Mouse (Mus musculus) ovary, adult 18-20 months (tissue): ENCODE data around the gene Pcp4l1.
A peak's percentile ranks its signal among the peaks of the same experiment; 100 is the strongest.
"Not testable (repeated sequence)": the region's sequence is repeated elsewhere in the genome, so short reads cannot be mapped to it uniquely, and the experiment has no call there.

Source experiments
- DNase-seq: peaks from one replicate; pipeline ENCODE4 v3.0.0; 2022; ENCODE audit warnings: low spot score, mixed read lengths

The Pcp4l1 gene

GRCm38 (mm10) chr1:171187851-171188700, 8.0 kb downstream of the Pcp4l1 start:
- DNase-seq = no peak

- DNase-seq = no peak
Observed at GRCm38 (mm10) chr1:171185655-171186054, 10.4 kb downstream of the Pcp4l1 start.

GRCm38 (mm10) chr1:171184314-171184713, 11.8 kb downstream of the Pcp4l1 start:
- no peak for DNase-seq

- DNase-seq = no peak
Observed at GRCm38 (mm10) chr1:171183620-171184019, 12.4 kb downstream of the Pcp4l1 start.

GRCm38 (mm10) chr1:171183025-171183424, 13.0 kb downstream of the Pcp4l1 start:
- DNase-seq = no peak

- no peak for DNase-seq
Observed at GRCm38 (mm10) chr1:171179487-171180171, 16.4 kb downstream of the Pcp4l1 start.

- DNase-seq = no peak
Observed at GRCm38 (mm10) chr1:171172779-171173178, 23.3 kb downstream of the Pcp4l1 start.

GRCm38 (mm10) chr1:171171138-171171537, 24.9 kb downstream of the Pcp4l1 start:
- DNase-seq = no peak

- no peak for DNase-seq
Observed at GRCm38 (mm10) chr1:171169913-171170312, 26.2 kb downstream of the Pcp4l1 start.

GRCm38 (mm10) chr1:171168906-171169305, 27.2 kb downstream of the Pcp4l1 start:
- no peak for DNase-seq

GRCm38 (mm10) chr1:171165629-171166345, 30.3 kb downstream of the Pcp4l1 start:
- DNase-seq = no peak

GRCm38 (mm10) chr1:171164258-171164657, 31.8 kb downstream of the Pcp4l1 start:
- no peak for DNase-seq

- peak; percentile 31 for DNase-seq
Observed at GRCm38 (mm10) chr1:171162526-171162925, 33.5 kb downstream of the Pcp4l1 start.

- DNase-seq = peak; percentile 17
Observed at GRCm38 (mm10) chr1:171159485-171159975, 36.5 kb downstream of the Pcp4l1 start.

GRCm38 (mm10) chr1:171157965-171158364, 38.1 kb downstream of the Pcp4l1 start:
- no peak for DNase-seq

GRCm38 (mm10) chr1:171156644-171157043, 39.4 kb downstream of the Pcp4l1 start:
- DNase-seq = no peak

GRCm38 (mm10) chr1:171151966-171152365, 44.1 kb downstream of the Pcp4l1 start:
- no peak for DNase-seq

- no peak for DNase-seq
Observed at GRCm38 (mm10) chr1:171150838-171151391, 45.2 kb downstream of the Pcp4l1 start.

- DNase-seq = peak; percentile 89
Observed at GRCm38 (mm10) chr1:171149974-171150760, 45.9 kb downstream of the Pcp4l1 start, which contains the start of the genes Sdhc and Mpz. TSS of gene Sdhc (minus strand) at chr1:171150603. TSS of gene Mpz (plus strand) at chr1:171150711.

- DNase-seq = not testable (repeated sequence)
Observed at GRCm38 (mm10) chr1:171142981-171143380, 53.1 kb downstream of the Pcp4l1 start.
